Mouse (Mus musculus) lung, adult 18-20 months (tissue): Measurements from ENCODE around the gene Olfr447.

ENCODE experiments used
- DNase-seq, 2 experiments: peaks; one replicate each; pipeline ENCODE4 v3.0.0; 2022; ENCODE audit warnings: mixed read lengths in 2 of 2

The Olfr447 gene

GRCm38 (mm10) chr6:42908578-42908977 lies at the start of gene Olfr447:
Gene Olfr447 (plus strand): TSS chr6:42908878.
- DNase-seq = no peak

DNA sequence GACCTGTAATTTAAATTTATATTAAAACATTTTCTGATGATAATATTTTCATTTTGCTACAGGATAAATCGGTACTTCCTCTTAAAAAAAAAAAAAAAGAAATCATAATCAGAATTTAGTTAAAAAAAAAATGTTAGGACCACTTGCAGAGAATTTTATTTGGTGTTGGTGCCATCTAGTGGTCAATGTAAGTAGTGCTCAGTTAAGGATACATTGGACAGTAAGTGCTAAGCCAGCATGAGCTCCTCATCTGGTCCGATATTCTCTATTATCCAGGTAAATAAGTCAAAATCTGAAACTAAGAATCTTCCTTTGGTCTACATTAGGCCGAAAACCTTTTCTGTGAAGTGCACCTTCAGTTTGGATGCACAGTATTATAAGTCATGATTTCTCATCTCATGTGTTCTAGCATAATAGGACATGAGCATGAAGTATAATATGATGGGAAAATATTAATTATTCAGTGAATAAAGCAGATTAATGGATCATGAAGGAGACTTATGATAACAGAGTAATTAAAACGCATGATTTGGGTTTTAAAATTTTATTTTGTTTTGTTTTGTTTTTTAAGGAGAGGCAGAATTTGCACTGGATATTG lies 48.4 kb upstream of the Olfr447 start:
- DNase-seq = peak in 1 of 2 experiments; percentile 12

GRCm38 (mm10) chr6:42869695-42870094 lies 39.0 kb upstream of the Olfr447 start:
- DNase-seq = no peak

DNA sequence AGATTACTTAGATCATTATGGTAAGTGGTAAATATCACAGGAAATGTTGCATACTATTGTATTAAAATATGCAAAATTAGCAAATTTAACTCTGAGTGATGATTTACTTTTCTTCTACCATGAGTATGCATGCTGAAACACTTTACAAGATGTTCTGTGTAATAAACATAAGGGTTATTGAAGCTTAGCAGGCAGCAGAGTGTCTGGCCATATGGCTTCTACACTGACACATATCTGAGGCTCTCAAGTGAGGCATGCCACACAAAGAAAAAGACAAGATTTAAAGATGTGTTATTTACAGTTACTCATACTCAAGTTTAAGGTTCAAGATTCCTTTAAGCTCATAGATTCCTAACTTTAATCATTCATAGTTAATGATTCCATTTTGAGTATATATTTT lies 32.4 kb upstream of the Olfr447 start:
- no peak for DNase-seq

GRCm38 (mm10) chr6:42890141-42890540 lies 18.5 kb upstream of the Olfr447 start, which contains the start of gene Olfr448:
Gene Olfr448 (plus strand): TSS chr6:42890441.
- no peak for DNase-seq

DNA sequence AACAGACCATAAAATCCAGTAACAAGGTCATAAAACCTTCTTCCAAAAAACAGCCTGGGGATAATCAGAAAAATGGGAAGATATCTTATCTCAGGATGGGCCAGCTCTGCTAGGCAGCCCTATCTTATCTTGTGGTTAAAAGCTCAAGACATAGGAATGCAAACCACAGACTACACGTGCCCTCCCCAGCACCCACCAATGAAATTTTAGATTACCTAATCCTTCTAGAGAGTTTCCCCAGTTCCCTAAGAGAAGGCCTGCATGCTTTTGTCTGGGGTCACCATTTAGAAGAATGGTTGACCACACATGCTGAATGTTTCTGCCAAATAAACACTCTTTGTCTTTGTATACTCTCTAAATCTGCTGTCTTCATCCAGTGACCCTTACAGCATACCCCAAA lies 8.3 kb upstream of the Olfr447 start:
- DNase-seq = no peak

GRCm38 (mm10) chr6:42921077-42921476 lies 12.4 kb downstream of the Olfr447 start, which contains the start of gene Olfr446:
Gene Olfr446 (plus strand): TSS chr6:42921377.
- DNase-seq = no peak

DNA sequence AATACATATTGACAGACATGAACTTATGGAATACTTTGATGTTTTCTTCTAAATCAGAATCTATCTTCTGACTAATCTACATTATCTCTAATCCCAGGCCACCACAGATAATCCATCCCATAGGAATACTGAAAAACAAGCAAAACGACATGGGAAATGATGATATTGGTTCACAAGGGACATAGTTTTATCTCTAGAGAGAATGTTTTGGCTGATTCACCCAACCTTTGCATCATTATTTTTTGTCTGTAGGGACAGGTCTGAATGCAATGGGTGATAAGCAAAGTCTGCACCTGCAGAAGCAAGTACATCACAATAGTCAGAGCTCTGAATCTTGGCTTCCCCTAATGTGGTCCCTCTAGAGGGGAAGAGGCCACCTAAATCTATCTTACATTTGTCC lies 40.1 kb downstream of the Olfr447 start, which contains the start of gene Olfr444:
TSS of gene Olfr444 (plus strand) at position 301 of the 400 bp plus-strand sequence.
- no peak for DNase-seq
